Mouse (Mus musculus): Measurements from ENCODE around the gene Trpv6.
A peak's percentile ranks its signal among the peaks of the same experiment; 100 is the strongest.

Gene Trpv6

GRCm38 (mm10) chr6:41636178-41636577 is at the start of gene Trpv6:
TSS of gene Trpv6 (minus strand) at chr6:41636405.
- no peak for DNase-seq (ENCODE audit: low read depth, low spot score)

- no peak for DNase-seq (ENCODE audit: low read depth, low spot score)
Measured at GRCm38 (mm10) chr6:41685596-41685995, 49.4 kb upstream of the Trpv6 start.

- no peak for DNase-seq (ENCODE audit: low read depth, low spot score)
Measured at GRCm38 (mm10) chr6:41684911-41685310, 48.7 kb upstream of the Trpv6 start.

DNA sequence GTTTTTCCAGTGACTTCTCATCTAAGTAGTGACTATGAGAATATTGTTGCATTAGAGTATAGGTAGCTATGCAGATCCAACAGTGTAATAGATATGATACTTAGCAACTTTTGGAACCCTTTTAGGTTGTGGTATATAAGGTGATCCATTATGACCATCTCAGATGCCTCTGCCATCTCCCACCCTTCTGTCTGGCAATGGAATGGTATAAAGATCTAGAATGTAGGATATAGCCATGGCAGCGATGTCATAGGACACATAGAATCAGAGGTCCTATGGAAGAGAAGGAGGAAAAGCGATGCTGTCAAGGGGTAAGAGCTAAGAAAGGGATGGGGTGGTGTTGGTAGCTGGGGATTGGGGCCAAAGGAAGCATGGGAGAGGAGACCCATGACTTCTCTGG is 47.9 kb upstream of the Trpv6 start, which contains the start of gene Llcfc1:
TSS of gene Llcfc1 (plus strand) at position 301 of the 400 bp plus-strand sequence.
- DNase-seq (ENCODE audit: low read depth, low spot score), result no peak

GRCm38 (mm10) chr6:41681656-41682055 is 45.5 kb upstream of the Trpv6 start:
- DNase-seq (ENCODE audit: low read depth, low spot score), result no peak

GRCm38 (mm10) chr6:41680669-41681068 is 44.5 kb upstream of the Trpv6 start, which contains the start of gene Trpv5:
TSS of gene Trpv5 (minus strand) at chr6:41680769.
- DNase-seq (ENCODE audit: low read depth, low spot score), result no peak

GRCm38 (mm10) chr6:41676530-41676929 is 40.3 kb upstream of the Trpv6 start:
- DNase-seq (ENCODE audit: low read depth, low spot score), result no peak

DNA sequence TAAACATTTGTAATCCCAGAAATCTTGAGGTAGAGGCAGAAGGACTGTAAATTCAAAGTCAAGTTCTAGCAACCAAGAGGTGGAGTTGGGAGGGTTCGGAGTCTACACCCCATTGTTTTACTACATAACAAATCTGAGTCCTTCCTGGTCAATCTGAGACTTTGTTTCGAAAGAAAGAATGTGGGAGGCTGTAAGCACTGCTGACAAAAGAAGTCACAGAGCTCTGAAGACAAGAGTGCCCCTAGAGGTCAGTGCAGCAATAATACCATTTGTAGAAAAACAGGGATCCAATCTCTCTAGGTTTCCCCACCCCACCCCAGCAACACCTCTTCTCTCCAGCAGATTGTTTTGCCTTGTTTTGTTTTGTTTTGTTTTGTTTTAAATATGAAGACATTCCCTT is 26.1 kb upstream of the Trpv6 start:
- DNase-seq (ENCODE audit: low read depth, low spot score), result peak; percentile 62

- no peak for DNase-seq (ENCODE audit: low read depth, low spot score)
Measured at GRCm38 (mm10) chr6:41658487-41658886, 22.3 kb upstream of the Trpv6 start.

- DNase-seq (ENCODE audit: low read depth, low spot score), result peak; percentile 14
Measured at GRCm38 (mm10) chr6:41654648-41655047, 18.4 kb upstream of the Trpv6 start.

- DNase-seq (ENCODE audit: low read depth, low spot score), result no peak
Measured at GRCm38 (mm10) chr6:41653173-41653572, 17.0 kb upstream of the Trpv6 start.

DNA sequence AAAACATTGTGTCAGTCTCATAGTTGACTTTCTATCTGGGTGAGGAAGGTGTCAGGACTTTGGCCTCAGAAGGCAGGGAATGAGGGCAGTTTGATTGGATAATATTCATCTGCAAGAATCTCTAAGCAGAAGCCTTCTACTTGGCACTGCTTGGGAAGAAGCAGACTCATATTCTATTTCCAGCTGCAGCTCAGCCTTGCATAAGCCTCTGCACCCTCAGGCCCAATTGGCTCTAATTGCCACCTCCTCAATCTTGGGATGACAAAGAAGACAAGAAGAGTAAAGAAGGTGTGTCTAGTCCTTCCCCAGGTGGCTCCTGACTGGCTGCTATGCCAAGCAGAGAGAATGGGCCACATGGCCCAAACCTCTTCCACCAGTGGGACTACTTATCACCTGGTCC is 10.5 kb upstream of the Trpv6 start:
- no peak for DNase-seq (ENCODE audit: low read depth, low spot score)

DNA sequence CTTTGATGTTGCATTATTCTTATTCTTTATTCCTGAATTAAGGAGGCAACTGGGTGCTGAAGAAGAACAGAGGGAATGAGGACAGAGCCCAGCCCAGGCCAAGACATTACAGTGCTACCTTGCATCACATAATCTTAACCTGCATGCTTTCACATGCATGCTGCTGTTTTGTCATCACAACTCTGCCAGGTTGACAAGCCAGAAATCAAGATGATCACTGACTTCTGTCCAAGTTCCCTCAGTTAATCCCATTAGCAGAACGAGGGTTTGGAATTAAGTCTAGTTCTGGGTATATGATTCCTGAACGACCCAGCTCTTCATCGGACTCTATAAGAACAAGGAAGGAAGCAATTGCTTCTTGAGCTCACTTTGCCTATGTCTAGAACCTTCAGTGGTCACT is 10.0 kb upstream of the Trpv6 start:
- DNase-seq (ENCODE audit: low read depth, low spot score), result no peak

DNA sequence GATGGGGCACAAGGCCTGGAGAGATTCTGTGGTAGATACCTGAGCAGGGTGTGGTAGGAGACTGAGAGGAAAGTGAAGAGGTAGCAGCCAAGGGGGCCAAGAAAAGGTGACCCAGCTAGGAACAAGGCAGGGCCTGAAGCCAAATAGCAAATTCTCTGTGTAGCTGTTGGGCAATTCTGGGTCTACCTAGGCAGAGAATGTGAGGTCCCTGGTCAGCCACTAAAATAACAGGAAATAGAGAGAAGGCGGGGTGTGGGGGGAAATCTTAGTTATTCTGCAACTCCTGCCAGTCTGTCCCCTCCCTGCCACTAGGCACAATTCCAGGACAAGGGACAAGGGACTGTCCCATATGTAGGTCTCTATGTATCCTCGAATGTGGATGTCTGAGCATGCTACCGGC is 7.0 kb upstream of the Trpv6 start:
- DNase-seq (ENCODE audit: low read depth, low spot score), result no peak

DNA sequence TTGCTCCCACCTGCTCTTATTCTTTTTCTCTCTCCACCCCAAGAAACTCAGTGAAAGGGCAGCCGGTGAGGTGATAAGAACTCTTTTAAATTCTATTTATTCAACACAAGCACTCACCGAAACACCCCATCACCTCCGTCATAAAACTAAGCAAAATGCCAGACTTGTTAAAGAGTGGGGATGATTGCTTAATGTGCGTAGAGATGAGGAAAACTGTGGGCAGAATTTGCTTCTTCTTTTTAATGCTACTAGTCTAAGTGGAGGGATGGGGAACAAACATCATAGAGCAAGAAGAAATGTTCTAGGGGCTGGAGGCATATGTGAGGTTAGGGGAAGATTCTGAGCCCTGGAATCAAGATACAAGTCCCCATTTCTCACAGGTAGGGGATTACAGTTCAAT is 6.6 kb upstream of the Trpv6 start:
- no peak for DNase-seq (ENCODE audit: low read depth, low spot score)

- DNase-seq (ENCODE audit: low read depth, low spot score), result no peak
Measured at GRCm38 (mm10) chr6:41641173-41641866, 5.1 kb upstream of the Trpv6 start.

- DNase-seq (ENCODE audit: low read depth, low spot score), result no peak
Measured at GRCm38 (mm10) chr6:41640449-41640848, 4.2 kb upstream of the Trpv6 start.

DNA sequence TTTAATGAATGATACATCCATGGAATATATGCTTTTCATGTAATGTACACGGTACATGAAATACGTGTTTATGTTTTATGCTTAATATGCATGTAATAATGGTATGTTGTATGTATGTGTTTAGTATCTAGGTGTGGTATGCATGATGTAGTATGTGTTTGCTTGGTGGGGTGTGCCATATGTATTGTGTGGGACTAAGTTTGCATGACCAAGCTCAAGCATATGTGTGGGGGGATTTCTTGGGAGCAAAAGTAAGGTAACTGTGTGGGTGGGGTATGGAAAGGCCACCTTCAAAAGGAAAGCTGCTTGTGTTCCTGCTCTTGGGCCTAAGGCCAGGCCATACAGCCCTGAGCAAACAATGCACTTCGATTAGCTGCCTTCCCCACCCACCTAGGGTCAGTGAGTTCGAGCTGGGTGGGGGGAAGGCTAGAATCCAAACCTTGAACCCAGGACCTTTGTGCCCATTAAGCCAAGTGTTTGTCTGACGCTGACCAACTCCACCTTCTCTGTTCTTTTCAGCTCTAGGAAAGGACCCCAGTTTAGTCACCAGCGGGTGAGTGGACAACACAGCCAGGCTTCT is 1.8 kb upstream of the Trpv6 start:
- no peak for DNase-seq (ENCODE audit: low read depth, low spot score)

DNA sequence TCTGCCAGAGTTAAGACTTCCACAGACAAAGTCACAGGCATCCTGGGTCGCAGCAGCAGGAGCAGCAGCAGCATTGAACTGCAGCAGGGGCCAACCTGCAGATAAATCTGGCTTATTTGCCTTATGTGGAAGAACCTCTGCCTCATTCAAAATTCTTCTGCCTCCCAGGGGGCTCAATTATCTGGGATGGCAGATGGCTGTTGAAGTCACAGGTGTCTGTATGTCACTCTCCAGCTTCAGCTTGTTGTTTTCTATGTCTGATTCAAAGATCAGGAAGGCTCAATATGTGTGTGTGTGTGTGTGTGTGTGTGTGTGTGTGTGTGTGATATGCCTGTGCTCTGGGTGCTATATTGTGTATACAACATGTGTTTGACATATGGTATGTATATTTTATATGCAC is 1.2 kb upstream of the Trpv6 start:
- no peak for DNase-seq (ENCODE audit: low read depth, low spot score)

- DNase-seq (ENCODE audit: low read depth, low spot score), result no peak
Measured at GRCm38 (mm10) chr6:41635211-41635610, 994 bp downstream of the Trpv6 start.

GRCm38 (mm10) chr6:41631549-41631948 is 4.7 kb downstream of the Trpv6 start:
- DNase-seq (ENCODE audit: low read depth, low spot score), result no peak

DNA sequence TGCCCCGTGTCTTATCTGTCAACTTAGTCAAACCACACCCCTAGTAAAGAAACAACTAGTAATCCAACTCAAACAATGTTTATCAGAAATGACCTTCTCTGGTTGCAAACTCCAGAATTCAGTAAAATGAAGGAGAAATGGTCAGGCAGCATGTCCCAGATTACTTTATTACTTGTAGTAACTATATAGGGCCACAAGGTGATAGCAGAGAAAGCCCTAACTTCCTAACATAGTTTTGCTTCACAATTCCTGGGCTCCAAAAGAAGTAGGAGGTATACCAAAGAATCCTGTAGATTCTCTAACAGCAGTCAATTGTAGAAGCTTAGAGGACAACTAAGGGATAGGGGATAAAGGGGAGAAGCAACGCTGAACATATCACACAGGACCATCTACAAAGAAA is 5.4 kb downstream of the Trpv6 start:
- DNase-seq (ENCODE audit: low read depth, low spot score), result no peak

DNA sequence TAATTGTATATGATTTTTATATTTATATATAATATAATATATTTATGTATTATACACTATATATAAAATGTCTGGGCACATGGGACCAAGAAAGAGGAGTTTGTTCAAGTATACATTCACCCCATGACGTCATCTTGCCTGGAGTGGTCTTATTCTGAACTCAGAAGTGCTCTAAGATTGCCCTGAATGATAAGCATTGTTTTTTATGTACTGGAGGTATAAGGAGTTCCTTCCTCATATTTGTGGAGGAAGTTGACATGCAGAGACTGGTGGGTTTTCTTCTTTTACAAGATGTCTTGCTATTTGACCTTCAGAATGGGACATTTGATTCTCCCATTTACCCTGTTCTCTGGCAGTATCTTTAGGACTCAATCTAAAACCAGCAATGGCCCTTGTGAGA is 8.0 kb downstream of the Trpv6 start:
- no peak for DNase-seq (ENCODE audit: low read depth, low spot score)

All from CD4-positive, CD25-positive, alpha-beta regulatory T cell, adult 2 months (primary cell).